Mouse (Mus musculus) stomach, postnatal 0 days (tissue): Measurements from ENCODE around the gene Arid5b. TPM values are rescaled to one million over a fixed set of nuclear protein-coding genes. Genes with fewer than 3 reads are reported as not detected.

Experiments used
- ATAC-seq: fragments of 200-750 bp; cut with Nextera tagmentation; 2 replicates; pipeline ENCODE4 v1.8.0; 2017; ENCODE audit not compliant: low FRiP score, low TSS enrichment
- DNase-seq: peaks from one replicate; pipeline ENCODE4 v3.0.0-alpha.2; 2016; ENCODE audit warnings: low spot score
- H3K27ac ChIP-seq: fragments of 300-500 bp; sonication (generic); replicated peaks from 2 replicates; pipeline ENCODE4 v1.5.1; 2014; ENCODE audit warnings: mild to moderate bottlenecking, control low read depth
- H3K27me3 ChIP-seq: fragments of 300-500 bp; sonication (generic); 2 replicates; pipeline ENCODE4 v1.6.1; 2014; ENCODE audit warnings: low read length; ENCODE audit not compliant: control insufficient read depth, insufficient read depth
- H3K36me3 ChIP-seq: fragments of 300-500 bp; sonication (generic); 2 replicates; pipeline ENCODE4 v1.6.1; 2014; ENCODE audit warnings: low read length, mixed read lengths; ENCODE audit not compliant: control insufficient read depth, insufficient read depth
- H3K4me1 ChIP-seq: fragments of 300-500 bp; sonication (generic); replicated peaks from 2 replicates; pipeline ENCODE4 v1.6.1; 2014; ENCODE audit warnings: antibody characterized with exemption; ENCODE audit not compliant: control insufficient read depth, insufficient read depth
- H3K4me2 ChIP-seq: fragments of 300-500 bp; sonication (generic); replicated peaks from 2 replicates; pipeline ENCODE4 v1.6.1; 2014; ENCODE audit warnings: low read depth, mild to moderate bottlenecking, control low read depth, moderate library complexity
- H3K4me3 ChIP-seq: fragments of 300-500 bp; sonication (generic); 2 replicates; pipeline ENCODE4 v1.5.1; 2014; ENCODE audit warnings: low read depth, low read length, control low read depth
- H3K9ac ChIP-seq: fragments of 300-500 bp; sonication (generic); 2 replicates; pipeline ENCODE4 v1.6.1; 2014; ENCODE audit warnings: mild to moderate bottlenecking, low read length, control low read depth, mixed read lengths
- H3K9me3 ChIP-seq: fragments of 300-500 bp; sonication (generic); 2 replicates; pipeline ENCODE4 v1.6.1; 2016; ENCODE audit warnings: low read length; ENCODE audit not compliant: control insufficient read depth
- CTCF ChIP-seq: IDR thresholded peaks from 2 replicates; pipeline ENCODE4 v1.5.1; 2016; ENCODE audit warnings: antibody characterized with exemption, low read depth, mild to moderate bottlenecking, moderate library complexity
- EP300 ChIP-seq: optimal IDR thresholded peaks from 2 replicates; pipeline ENCODE3; 2016; ENCODE audit warnings: antibody characterized with exemption
- WGBS: fragments of 180-500 bp; shearing (Covaris S2); extraction: QIAGEN DNeasy Blood & Tissue Kit; methylation state at CpG from one replicate; pipeline ENCODE4 v1.1.7; 2014; 5-methylcytosine and 5-hydroxymethylcytosine counted together
- polyA plus RNA-seq: library from polyadenylated mRNA; unstranded; fragments of >200 nt; fragmentation: Nextera tagmentation; extraction: Ambion mirVana; gene quantifications from 2 replicates; pipeline ENCODE4 v1.2.1, GENCODE M21; 2015

The Arid5b gene
- polyA plus RNA-seq, 1 experiment from 2014 or later = 18.3 TPM

GRCm38 (mm10) chr10:68090197-68090535, 188.4 kb downstream of the Arid5b start:
- no peaks in the 10 kb centered on the region for H3K27me3 ChIP-seq
- 39% methylated on average over 4 of the region's 4 CpGs for WGBS
- H3K27ac ChIP-seq = no peak overlapping the region; the same call in 1 of the 2 replicates
- TF ChIP-seq CTCF (no peak), EP300 (no peak)
- ATAC-seq (peak; percentile 53; the same call in 1 of the 2 replicates), DNase-seq (peak; percentile 36)
- H3K4me1 ChIP-seq = no peaks in the 10 kb centered on the region
- peaks cover 3% of the 10 kb centered on the region; the same call in 1 of the 2 replicates for H3K36me3 ChIP-seq
- no peak overlapping the region for H3K4me2 ChIP-seq
- no peak overlapping the region for H3K4me3 ChIP-seq
- no peaks in the 10 kb centered on the region for H3K9me3 ChIP-seq
- H3K9ac ChIP-seq = no peak overlapping the region

DNA sequence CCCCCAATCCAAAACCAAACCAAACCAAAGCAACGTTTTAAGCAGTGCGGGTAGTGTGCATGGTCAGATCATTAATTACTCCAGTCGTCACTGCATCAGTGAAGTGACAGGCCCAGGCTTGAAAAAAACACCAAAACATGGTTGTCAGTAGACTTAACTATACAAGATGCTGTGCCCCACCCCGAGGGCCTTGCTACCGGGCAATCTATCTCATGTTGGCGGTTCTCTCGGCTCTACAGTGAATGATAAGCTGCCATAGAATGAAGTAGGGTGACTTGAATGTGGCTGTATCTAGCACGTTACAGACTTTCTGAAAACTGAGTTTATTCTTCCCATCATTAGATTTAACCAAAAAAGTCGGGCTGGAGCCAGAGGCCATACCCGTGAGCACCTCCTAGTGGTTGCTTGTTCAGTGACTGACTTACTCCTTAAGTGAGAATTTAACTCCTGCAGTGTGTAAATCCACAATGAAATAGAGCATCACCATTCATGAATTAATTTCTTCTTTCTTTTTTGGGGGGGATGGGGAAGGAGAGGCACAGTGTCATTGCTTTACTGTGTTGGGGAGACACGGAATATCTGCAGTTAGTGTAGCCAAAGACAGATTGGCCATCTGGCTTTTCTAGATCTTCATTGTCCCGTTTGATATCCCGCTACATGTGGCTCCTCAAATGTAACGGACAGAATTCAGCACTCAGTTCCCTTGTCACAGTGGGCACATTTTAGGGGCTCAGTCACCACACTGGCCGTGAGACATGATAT, 188.9 kb downstream of the Arid5b start:
- DNase-seq (peak; percentile 41), ATAC-seq (peak; percentile 15; the same call in 1 of the 2 replicates)
- Histone ChIP-seq H3K4me3 (no peak overlapping the region), H3K4me2 (no peak overlapping the region), H3K36me3 (no peaks in the 10 kb centered on the region), H3K27me3 (no peaks in the 10 kb centered on the region), H3K27ac (no peak overlapping the region; the same call in 1 of the 2 replicates), H3K9ac (no peak overlapping the region), H3K4me1 (no peaks in the 10 kb centered on the region), H3K9me3 (no peaks in the 10 kb centered on the region)
- TF ChIP-seq EP300 = no peak
- peak; percentile 76 for TF ChIP-seq CTCF
- WGBS = 52% methylated on average over 15 of the region's 15 CpGs

DNA sequence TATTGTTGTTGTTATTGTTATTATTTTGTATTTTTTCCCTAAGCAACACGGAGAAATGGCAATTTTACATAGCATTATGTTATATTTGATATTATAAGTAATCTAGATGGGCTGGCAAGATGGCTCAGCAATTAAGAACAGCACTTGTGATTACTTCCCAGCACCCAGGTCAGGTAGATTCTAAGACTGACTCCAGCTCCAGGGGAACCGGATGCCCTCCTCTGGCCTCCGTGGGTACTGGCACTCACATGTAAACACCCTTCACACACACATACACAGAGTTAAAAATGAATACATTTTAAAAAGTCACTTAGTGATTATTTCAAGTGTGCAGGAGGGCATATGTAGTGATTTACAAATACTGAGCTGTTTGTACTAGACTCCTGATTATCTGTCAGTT, 190.8 kb downstream of the Arid5b start:
- H3K27me3 ChIP-seq = no peaks in the 10 kb centered on the region
- no peak overlapping the region for H3K27ac ChIP-seq
- no peaks in the 10 kb centered on the region for H3K9me3 ChIP-seq
- ATAC-seq = no peak
- no peak overlapping the region for H3K4me2 ChIP-seq
- TF ChIP-seq EP300 (no peak), CTCF (peak; percentile 36)
- H3K4me1 ChIP-seq = no peaks in the 10 kb centered on the region
- no peaks in the 10 kb centered on the region for H3K36me3 ChIP-seq
- H3K4me3 ChIP-seq = no peak overlapping the region
- H3K9ac ChIP-seq = no peak overlapping the region
- DNase-seq = no peak
- WGBS = 59% methylated on average over 3 of the region's 3 CpGs

- no peak for DNase-seq
- Histone ChIP-seq H3K4me3 (no peak overlapping the region), H3K4me2 (no peak overlapping the region), H3K36me3 (no peaks in the 10 kb centered on the region), H3K27me3 (no peaks in the 10 kb centered on the region), H3K9me3 (no peaks in the 10 kb centered on the region), H3K9ac (no peak overlapping the region), H3K4me1 (no peaks in the 10 kb centered on the region), H3K27ac (no peak overlapping the region)
- ATAC-seq = no peak
- 49% methylated on average over 4 of the region's 4 CpGs for WGBS
- TF ChIP-seq CTCF = no peak
- no peak for TF ChIP-seq EP300
These were observed 191.6 kb downstream of the Arid5b start for GRCm38 (mm10) chr10:68086973-68087372.

GRCm38 (mm10) chr10:68085574-68085973, 193.0 kb downstream of the Arid5b start:
- H3K27ac ChIP-seq = no peak overlapping the region
- ATAC-seq = no peak
- H3K4me2 ChIP-seq = no peak overlapping the region
- no peaks in the 10 kb centered on the region for H3K4me1 ChIP-seq
- no peak for DNase-seq
- no peak overlapping the region for H3K9ac ChIP-seq
- H3K36me3 ChIP-seq = no peaks in the 10 kb centered on the region
- H3K4me3 ChIP-seq = no peak overlapping the region
- H3K9me3 ChIP-seq = no peaks in the 10 kb centered on the region
- 77% methylated on average over 4 of the region's 4 CpGs for WGBS
- H3K27me3 ChIP-seq = no peaks in the 10 kb centered on the region
- TF ChIP-seq EP300 (no peak), CTCF (no peak)

- H3K9me3 ChIP-seq = no peaks in the 10 kb centered on the region
- WGBS = 55% methylated on average over 6 of the region's 6 CpGs
- H3K27ac ChIP-seq = no peak overlapping the region
- no peaks in the 10 kb centered on the region for H3K36me3 ChIP-seq
- TF ChIP-seq EP300 = no peak
- TF ChIP-seq CTCF = no peak
- H3K4me1 ChIP-seq = no peaks in the 10 kb centered on the region
- no peaks in the 10 kb centered on the region for H3K27me3 ChIP-seq
- ATAC-seq (no peak), DNase-seq (no peak)
- no peak overlapping the region for H3K4me3 ChIP-seq
- H3K9ac ChIP-seq = no peak overlapping the region
- H3K4me2 ChIP-seq = no peak overlapping the region
These were observed 196.8 kb downstream of the Arid5b start for GRCm38 (mm10) chr10:68081712-68082111.
